Mouse (Mus musculus) adrenal gland, postnatal 14 days (tissue): ENCODE results near the gene Snrpa1. TPM values are rescaled to one million over a fixed set of nuclear protein-coding genes. Genes with fewer than 3 reads are reported as not detected.

ENCODE experiments used
- DNase-seq: peaks from one replicate; pipeline ENCODE4 v3.0.0; 2021; ENCODE audit warnings: mixed read lengths
- total RNA-seq: library from RNA; stranded (reverse); gene quantifications from 2 replicates; pipeline ENCODE4 v1.2.3, GENCODE M21; 2021

The Snrpa1 gene
- total RNA-seq, 1 experiment from 2014 or later = 36.2 TPM

GRCm38 (mm10) chr7:66079364-66080230, 20.8 kb downstream of the Snrpa1 start, which contains the start of gene Selenos:
TSS of gene Selenos (plus strand) at chr7:66079649.
- DNase-seq = peak; percentile 98

GRCm38 (mm10) chr7:66080231-66080613, 21.4 kb downstream of the Snrpa1 start:
- DNase-seq = no peak

- no peak for DNase-seq
Observed at GRCm38 (mm10) chr7:66083757-66084156, 25.0 kb downstream of the Snrpa1 start.

- DNase-seq = no peak
Observed at GRCm38 (mm10) chr7:66084546-66084945, 25.7 kb downstream of the Snrpa1 start.

GRCm38 (mm10) chr7:66087652-66088051, 28.8 kb downstream of the Snrpa1 start:
- DNase-seq = no peak

- no peak for DNase-seq
Observed at GRCm38 (mm10) chr7:66088077-66088476, 29.3 kb downstream of the Snrpa1 start.

- no peak for DNase-seq
Observed at GRCm38 (mm10) chr7:66090676-66091190, 31.9 kb downstream of the Snrpa1 start.

- no peak for DNase-seq
Observed at GRCm38 (mm10) chr7:66091553-66091952, 32.8 kb downstream of the Snrpa1 start.

- no peak for DNase-seq
Observed at GRCm38 (mm10) chr7:66092656-66093055, 33.9 kb downstream of the Snrpa1 start.

GRCm38 (mm10) chr7:66094141-66094540, 35.3 kb downstream of the Snrpa1 start:
- DNase-seq = peak; percentile 58

GRCm38 (mm10) chr7:66098803-66099202, 40.0 kb downstream of the Snrpa1 start:
- DNase-seq = no peak

- DNase-seq = peak; percentile 59
Observed at GRCm38 (mm10) chr7:66101866-66102265, 43.1 kb downstream of the Snrpa1 start.

GRCm38 (mm10) chr7:66104531-66104930, 45.7 kb downstream of the Snrpa1 start:
- no peak for DNase-seq

- no peak for DNase-seq
Observed at GRCm38 (mm10) chr7:66105771-66106170, 47.0 kb downstream of the Snrpa1 start.

- DNase-seq = no peak
Observed at GRCm38 (mm10) chr7:66106581-66107056, 47.8 kb downstream of the Snrpa1 start.

- no peak for DNase-seq
Observed at GRCm38 (mm10) chr7:66107206-66107605, 48.4 kb downstream of the Snrpa1 start.

- DNase-seq = peak; percentile 33
Observed at GRCm38 (mm10) chr7:66107930-66108329, 49.1 kb downstream of the Snrpa1 start.

- peak; percentile 94 for DNase-seq
Observed at GRCm38 (mm10) chr7:66108961-66109854, 50.4 kb downstream of the Snrpa1 start, which contains the start of gene Chsy1. TSS of gene Chsy1 (plus strand) at chr7:66109515.

- DNase-seq = peak; percentile 64
Observed at GRCm38 (mm10) chr7:66109855-66110635, 51.2 kb downstream of the Snrpa1 start.

GRCm38 (mm10) chr7:66110636-66111112, 51.9 kb downstream of the Snrpa1 start:
- no peak for DNase-seq

GRCm38 (mm10) chr7:66111211-66111610, 52.4 kb downstream of the Snrpa1 start:
- DNase-seq = no peak
